Mouse (Mus musculus) CH12.LX (cell line): ENCODE measurements around the gene Odam. TPM values are rescaled to one million over a fixed set of nuclear protein-coding genes. Genes with fewer than 3 reads are reported as not detected.

Source experiments
- DNase-seq: peaks from one replicate; pipeline ENCODE4 v3.0.0-alpha.2; 2013; ENCODE audit errors: extremely low read depth
- H3K27ac ChIP-seq: 2 replicates; pipeline ENCODE4 v1.5.1; 2012; ENCODE audit warnings: low read depth, mild to moderate bottlenecking, control low read depth, moderate library complexity; ENCODE audit not compliant: insufficient read depth
- H3K27me3 ChIP-seq: replicated peaks from 2 replicates; pipeline ENCODE3; 2012; ENCODE audit warnings: inconsistent platforms
- H3K36me3 ChIP-seq, 2 experiments: replicated peaks in 1 of 2; 2 replicates each; pipeline versions ENCODE3 to v1.6.1; 2012; ENCODE audit warnings: inconsistent platforms in 1 of 2, low read length in 1 of 2, mild to moderate bottlenecking in 1 of 2, mixed read lengths in 1 of 2, moderate library complexity in 1 of 2; ENCODE audit not compliant: control insufficient read depth in 1 of 2, insufficient read depth in 1 of 2
- H3K4me1 ChIP-seq, 2 experiments: 2 replicates each; pipeline ENCODE4 v1.6.1; 2012; ENCODE audit warnings: inconsistent platforms in 1 of 2, moderate library complexity in 1 of 2; ENCODE audit not compliant: insufficient read depth in 2 of 2, control insufficient read depth in 1 of 2
- H3K4me2 ChIP-seq: 2 replicates; pipeline ENCODE4 v1.6.1; 2012; ENCODE audit warnings: low read depth, mild to moderate bottlenecking, control low read depth; ENCODE audit not compliant: poor library complexity, insufficient read depth, severe bottlenecking
- H3K4me3 ChIP-seq, 3 experiments: fragments of 150-350 bp in 1 of 3; sonication (generic) in 1 of 3; replicated peaks in 1 of 3; 2 replicates each; pipeline versions ENCODE3 to v1.5.1; 2011 to 2012; ENCODE audit warnings: low read depth in 2 of 3, low read length in 2 of 3, mild to moderate bottlenecking in 2 of 3, moderate library complexity in 2 of 3, control low read depth in 1 of 3, improper control_type of control experiment in 1 of 3, inconsistent platforms in 1 of 3, mixed read lengths in 1 of 3; ENCODE audit not compliant: poor library complexity in 1 of 3
- H3K79me2 ChIP-seq: replicated peaks from 2 replicates; pipeline ENCODE4 v1.6.1; 2012; ENCODE audit warnings: mild to moderate bottlenecking, moderate library complexity; ENCODE audit not compliant: control insufficient read depth, poor library complexity, insufficient read depth, severe bottlenecking; ENCODE audit errors: extremely low read depth
- H3K9ac ChIP-seq: 2 replicates; pipeline ENCODE4 v1.6.1; 2012; ENCODE audit warnings: low read depth, mild to moderate bottlenecking, control low read depth, moderate library complexity; ENCODE audit not compliant: insufficient read depth
- H3K9me3 ChIP-seq: replicated peaks from 2 replicates; pipeline ENCODE3; 2012; ENCODE audit warnings: low read length, inconsistent platforms, mixed read lengths
- BHLHE40 ChIP-seq: IDR thresholded peaks from 2 replicates; pipeline ENCODE4 v1.6.1; 2011; ENCODE audit warnings: mild to moderate bottlenecking, low read depth, low read length, improper control_type of control experiment
- CHD1 ChIP-seq: IDR thresholded peaks from 2 replicates; pipeline ENCODE4 v1.6.1; 2012; ENCODE audit warnings: low read depth, low read length, improper control_type of control experiment, inconsistent platforms
- CHD2 ChIP-seq: IDR thresholded peaks from 2 replicates; pipeline ENCODE4 v1.6.1; 2011; ENCODE audit warnings: low read length, improper control_type of control experiment
- CTCF ChIP-seq, 2 experiments: IDR thresholded peaks in 1 of 2; conservative IDR thresholded peaks in 1 of 2; 2 replicates each; pipeline ENCODE4 v1.5.1; 2011 to 2012; ENCODE audit warnings: low read depth in 2 of 2, low read length in 2 of 2, improper control_type of control experiment in 1 of 2, inconsistent platforms in 1 of 2, mild to moderate bottlenecking in 1 of 2, moderate library complexity in 1 of 2
- E2F4 ChIP-seq: IDR thresholded peaks from 2 replicates; pipeline ENCODE4 v1.6.1; 2011; ENCODE audit warnings: low read depth, low read length, improper control_type of control experiment; ENCODE audit not compliant: insufficient replicate concordance
- ELF1 ChIP-seq: IDR thresholded peaks from 2 replicates; pipeline ENCODE4 v1.6.1; 2014; ENCODE audit warnings: low read depth, mild to moderate bottlenecking, inconsistent platforms, low read length, improper control_type of control experiment
- ETS1 ChIP-seq: conservative IDR thresholded peaks from 2 replicates; pipeline ENCODE4 v1.6.1; 2012; ENCODE audit warnings: low read depth, mild to moderate bottlenecking, inconsistent platforms, low read length, improper control_type of control experiment, moderate library complexity
- GABPA ChIP-seq: IDR thresholded peaks from 2 replicates; pipeline ENCODE4 v1.6.1; 2012; ENCODE audit warnings: low read depth, low read length, improper control_type of control experiment, inconsistent platforms; ENCODE audit not compliant: insufficient replicate concordance
- IRF4 ChIP-seq: IDR thresholded peaks from 2 replicates; pipeline ENCODE4 v1.6.1; 2014; ENCODE audit warnings: low read depth, mild to moderate bottlenecking, inconsistent platforms, low read length, improper control_type of control experiment
- JUN ChIP-seq: IDR thresholded peaks from 2 replicates; pipeline ENCODE4 v1.6.1; 2011; ENCODE audit warnings: low read depth, mild to moderate bottlenecking, low read length, improper control_type of control experiment, moderate library complexity; ENCODE audit not compliant: insufficient read depth
- MAZ ChIP-seq: IDR thresholded peaks from 2 replicates; pipeline ENCODE4 v1.6.1; 2012; ENCODE audit warnings: low read depth, mild to moderate bottlenecking, inconsistent platforms, low read length, improper control_type of control experiment, moderate library complexity
- MXI1 ChIP-seq: IDR thresholded peaks from 2 replicates; pipeline ENCODE4 v1.6.1; 2011; ENCODE audit warnings: mild to moderate bottlenecking, low read depth, low read length, improper control_type of control experiment
- MYC ChIP-seq: IDR thresholded peaks from 2 replicates; pipeline ENCODE4 v1.6.1; 2011; ENCODE audit warnings: low read depth, mild to moderate bottlenecking, improper control_type of control experiment, low read length
- NRF1 ChIP-seq: IDR thresholded peaks from 2 replicates; pipeline ENCODE4 v1.6.1; 2014; ENCODE audit warnings: low read depth, mild to moderate bottlenecking, inconsistent platforms, low read length, improper control_type of control experiment, moderate library complexity
- PAX5 ChIP-seq: IDR thresholded peaks from 2 replicates; pipeline ENCODE4 v1.6.1; 2012; ENCODE audit warnings: low read length, inconsistent platforms, mixed read lengths
- POLR2AphosphoS2 ChIP-seq: IDR thresholded peaks from 2 replicates; pipeline ENCODE4 v1.6.1; 2011; ENCODE audit warnings: low read depth, low read length, improper control_type of control experiment
- RAD21 ChIP-seq: IDR thresholded peaks from 2 replicates; pipeline ENCODE4 v1.6.1; 2011; ENCODE audit warnings: low read depth, mild to moderate bottlenecking, low read length, improper control_type of control experiment, moderate library complexity
- SIN3A ChIP-seq: IDR thresholded peaks from 2 replicates; pipeline ENCODE4 v1.6.1; 2012; ENCODE audit warnings: low read length, improper control_type of control experiment, inconsistent platforms
- SMC3 ChIP-seq: IDR thresholded peaks from 2 replicates; pipeline ENCODE4 v1.6.1; 2011; ENCODE audit warnings: low read depth, low read length, improper control_type of control experiment
- TBP ChIP-seq: conservative IDR thresholded peaks from 2 replicates; pipeline ENCODE4 v1.6.1; 2011; ENCODE audit warnings: low read depth, low read length, improper control_type of control experiment
- TCF12 ChIP-seq: IDR thresholded peaks from 2 replicates; pipeline ENCODE4 v1.6.1; 2014; ENCODE audit warnings: low read depth, mild to moderate bottlenecking, inconsistent platforms, low read length, improper control_type of control experiment
- ZC3H11A ChIP-seq: IDR thresholded peaks from 2 replicates; pipeline ENCODE4 v1.6.1; 2012; ENCODE audit warnings: low read depth, mild to moderate bottlenecking, inconsistent platforms, low read length, improper control_type of control experiment
- ZMIZ1 ChIP-seq: IDR thresholded peaks from 2 replicates; pipeline ENCODE4 v1.6.1; 2012; ENCODE audit warnings: low read depth, mild to moderate bottlenecking, inconsistent platforms, low read length, improper control_type of control experiment
- dilution Hi-C: fragments of 300-500 bp; cut with MboI; formaldehyde crosslinking; loops from 2 replicates; pipeline ENCODE4 v1.14.3; 2020; ENCODE audit warnings: low sequenced_read_pairs; ENCODE audit not compliant: extremely low pct_unique_long_range_greater_than_20kb, extremely low pct_ligation_motif_present
- in situ Hi-C: fragments of 300-500 bp; cut with MboI; formaldehyde crosslinking; loops from 3 replicates; pipeline ENCODE4 v1.14.3; 2019; ENCODE audit warnings: low sequenced_read_pairs, low pct_ligation_motif_present, low pct_unique_long_range_greater_than_20kb, mixed read lengths
- polyA plus RNA-seq: library from polyadenylated mRNA; unstranded; fragments of >175 nt; gene quantifications from 2 replicates; pipeline ENCODE4 v1.2.1, GENCODE M21; 2012; ENCODE audit warnings: low read depth; ENCODE audit not compliant: insufficient read length
- total RNA-seq, 2 experiments: library from RNA; depleted of rRNA; stranded (reverse); fragments of 300-350 nt in 1 of 2; fragments of >200 nt in 1 of 2; gene quantifications; 2 replicates each; pipeline ENCODE4 v1.2.3; 2012 to 2014

The Odam gene
- total and polyA plus RNA-seq, 3 experiments, result not detected

GRCm38 (mm10) chr5:87940752-87941151 lies 55.9 kb downstream of the Odam start:
- TF ChIP-seq POLR2AphosphoS2 (no peak), SMC3 (peak; percentile 51), ZC3H11A (no peak), ZMIZ1 (no peak), CHD1 (no peak), MYC (no peak), ETS1 (no peak), TCF12 (no peak), IRF4 (no peak), MXI1 (no peak), NRF1 (no peak), ELF1 (no peak), TBP (no peak), CTCF (conservative IDR thresholded peaks at IDR 0.05 in 1 of 2, IDR thresholded peaks at IDR 0.05 in 1 of 2; ENCODE audit: low read depth in 2 of 2, low read length in 2 of 2) (peak in 1 of 2 experiments; percentile 67; a peak in 2 of 4 replicates), CHD2 (no peak), SIN3A (no peak), BHLHE40 (no peak), RAD21 (peak; percentile 72)
- H3K4me3 ChIP-seq, result no peak overlapping the region
- peak; percentile 27 for DNase-seq
- in situ Hi-C loops, result no loop called here
- H3K79me2 ChIP-seq, result no peaks in the 10 kb centered on the region
- H3K4me1 ChIP-seq, result no peaks in the 10 kb centered on the region
- H3K9me3 ChIP-seq, result no peaks in the 10 kb centered on the region
- dilution Hi-C loops, result no loop called here
- H3K27ac ChIP-seq, result no peak overlapping the region
- no peak overlapping the region for H3K4me2 ChIP-seq
- H3K36me3 ChIP-seq, result no peaks in the 10 kb centered on the region
- no peak overlapping the region for H3K9ac ChIP-seq
- H3K27me3 ChIP-seq, result no peaks in the 10 kb centered on the region

GRCm38 (mm10) chr5:87942515-87942914 lies 57.7 kb downstream of the Odam start:
- dilution Hi-C loops, result no loop called here

More at GRCm38 (mm10) chr5:87942515-87942914, 57.7 kb downstream of the Odam start:
- H3K4me3 ChIP-seq, result no peak overlapping the region
- no peaks in the 10 kb centered on the region for H3K79me2 ChIP-seq
- no peaks in the 10 kb centered on the region for H3K4me1 ChIP-seq
- no peak overlapping the region for H3K27ac ChIP-seq
- H3K4me2 ChIP-seq, result no peak overlapping the region
- TF ChIP-seq CHD2, result no peak
- TF ChIP-seq GABPA, result no peak
- no peak for TF ChIP-seq PAX5
- no peak for TF ChIP-seq JUN
- no peak for TF ChIP-seq SMC3
- no peak for TF ChIP-seq IRF4
- no peak for TF ChIP-seq MYC
- no peak for TF ChIP-seq TBP
- TF ChIP-seq MAZ, result no peak
- TF ChIP-seq E2F4, result no peak
- no peak for TF ChIP-seq ELF1
- no peaks in the 10 kb centered on the region for H3K27me3 ChIP-seq
- H3K9ac ChIP-seq, result no peak overlapping the region
- no peak for DNase-seq
- in situ Hi-C loops, result no loop called here
- H3K9me3 ChIP-seq, result no peaks in the 10 kb centered on the region
- no peaks in the 10 kb centered on the region for H3K36me3 ChIP-seq

Other genes with a start within 250 kb of the Odam start
- not detected in 2 replicates for gene Csn1s1, start 218.8 kb upstream of the Odam start, total RNA-seq (2012; rRNA removed)
- not detected in 2 replicates for gene Csn1s1, start 218.8 kb upstream of the Odam start, total RNA-seq (2014; rRNA removed)
- not detected in 2 replicates for gene Csn1s1, start 218.8 kb upstream of the Odam start, polyA plus RNA-seq
- not detected in 2 replicates for gene Csn2, start 185.4 kb upstream of the Odam start, total RNA-seq (2012; rRNA removed)
- 0.24 and 0.26 TPM in 2 replicates for gene Csn2, start 185.4 kb upstream of the Odam start, total RNA-seq (2014; rRNA removed)
- gene Csn2, start 185.4 kb upstream of the Odam start, polyA plus RNA-seq, result not detected in 2 replicates
- not detected in 2 replicates for gene Csn1s2a, start 110.5 kb upstream of the Odam start, total RNA-seq (2012; rRNA removed)
- not detected in 2 replicates for gene Csn1s2a, start 110.5 kb upstream of the Odam start, total RNA-seq (2014; rRNA removed)
- not detected in 2 replicates for gene Csn1s2a, start 110.5 kb upstream of the Odam start, polyA plus RNA-seq
- gene Csn1s2b, start 76.9 kb upstream of the Odam start, total RNA-seq (2012; rRNA removed), result not detected in 2 replicates
- not detected in 2 replicates for gene Csn1s2b, start 76.9 kb upstream of the Odam start, total RNA-seq (2014; rRNA removed)
- not detected in 2 replicates for gene Csn1s2b, start 76.9 kb upstream of the Odam start, polyA plus RNA-seq
- gene Prr27, start 59.3 kb upstream of the Odam start, total RNA-seq (2012; rRNA removed), result not detected in 2 replicates
- gene Prr27, start 59.3 kb upstream of the Odam start, total RNA-seq (2014; rRNA removed), result not detected in 2 replicates
- not detected in 2 replicates for gene Prr27, start 59.3 kb upstream of the Odam start, polyA plus RNA-seq
- gene Csn3, start 40.5 kb downstream of the Odam start, total RNA-seq (2012; rRNA removed), result 29.9 and 31.5 TPM in 2 replicates
- gene Csn3, start 40.5 kb downstream of the Odam start, total RNA-seq (2014; rRNA removed), result 13.3 and 16.4 TPM in 2 replicates
- 7.2 and 8.1 TPM in 2 replicates for gene Csn3, start 40.5 kb downstream of the Odam start, polyA plus RNA-seq
- gene 2310003L06Rik, start 84.4 kb downstream of the Odam start, total RNA-seq (2012; rRNA removed), result not detected in 2 replicates
- gene 2310003L06Rik, start 84.4 kb downstream of the Odam start, total RNA-seq (2014; rRNA removed), result 0.19 and 0.32 TPM in 2 replicates
- gene 2310003L06Rik, start 84.4 kb downstream of the Odam start, polyA plus RNA-seq, result not detected in 2 replicates
- not detected in 2 replicates for gene Gm28434, start 84.5 kb downstream of the Odam start, total RNA-seq (2012; rRNA removed)
- gene Gm28434, start 84.5 kb downstream of the Odam start, total RNA-seq (2014; rRNA removed), result not detected in 2 replicates
- gene Gm28434, start 84.5 kb downstream of the Odam start, polyA plus RNA-seq, result not detected in 2 replicates
- not detected in 2 replicates for gene Cabs1, start 94.4 kb downstream of the Odam start, total RNA-seq (2012; rRNA removed)
- gene Cabs1, start 94.4 kb downstream of the Odam start, total RNA-seq (2014; rRNA removed), result not detected in 2 replicates
- gene Cabs1, start 94.4 kb downstream of the Odam start, polyA plus RNA-seq, result not detected in 2 replicates
- gene Smr3a, start 117.5 kb downstream of the Odam start, total RNA-seq (2012; rRNA removed), result not detected in 2 replicates
- not detected in 2 replicates for gene Smr3a, start 117.5 kb downstream of the Odam start, total RNA-seq (2014; rRNA removed)
- not detected in 2 replicates for gene Smr3a, start 117.5 kb downstream of the Odam start, polyA plus RNA-seq
- gene Smr2, start 201.5 kb downstream of the Odam start, total RNA-seq (2012; rRNA removed), result not detected in 2 replicates
- gene Smr2, start 201.5 kb downstream of the Odam start, total RNA-seq (2014; rRNA removed), result not detected in 2 replicates
- gene Smr2, start 201.5 kb downstream of the Odam start, polyA plus RNA-seq, result not detected in 2 replicates
- gene Gm11116, start 226.5 kb downstream of the Odam start, total RNA-seq (2012; rRNA removed), result not detected in 2 replicates
- not detected in 2 replicates for gene Gm11116, start 226.5 kb downstream of the Odam start, total RNA-seq (2014; rRNA removed)
- not detected in 2 replicates for gene Gm11116, start 226.5 kb downstream of the Odam start, polyA plus RNA-seq